Mouse (Mus musculus) heart, embryonic 16.5 days (tissue): ENCODE data around the gene Tmbim1. TPM values are rescaled to one million over a fixed set of nuclear protein-coding genes. Genes with fewer than 3 reads are reported as not detected.
A peak's percentile ranks its signal among the peaks of the same experiment; 100 is the strongest.

Experiments used
- ATAC-seq: fragments of 200-750 bp; cut with Nextera tagmentation; replicated peaks from 2 replicates; pipeline ENCODE4 v1.8.0; 2017; ENCODE audit warnings: moderate number of reproducible peaks; ENCODE audit not compliant: insufficient read depth, low FRiP score; ENCODE audit errors: extremely low read depth
- H3K27ac ChIP-seq: fragments of 300-500 bp; sonication (generic); 2 replicates; pipeline ENCODE4 v1.5.1; 2014; ENCODE audit warnings: mild to moderate bottlenecking, low read length, control low read depth, moderate library complexity
- H3K27me3 ChIP-seq: fragments of 300-500 bp; sonication (generic); 2 replicates; pipeline ENCODE4 v1.6.1; 2014; ENCODE audit warnings: low read length, mixed read lengths; ENCODE audit not compliant: control insufficient read depth, insufficient read depth
- H3K36me3 ChIP-seq: fragments of 300-500 bp; sonication (generic); 2 replicates; pipeline ENCODE4 v1.6.1; 2014; ENCODE audit not compliant: control insufficient read depth, insufficient read depth
- H3K4me1 ChIP-seq: fragments of 300-500 bp; sonication (generic); 2 replicates; pipeline ENCODE4 v1.6.1; 2014; ENCODE audit warnings: low read length, mixed read lengths; ENCODE audit not compliant: control insufficient read depth, insufficient read depth
- H3K4me2 ChIP-seq: fragments of 300-500 bp; sonication (generic); 2 replicates; pipeline ENCODE4 v1.6.1; 2014; ENCODE audit warnings: low read depth, mild to moderate bottlenecking, control low read depth, low read length
- H3K4me3 ChIP-seq: fragments of 300-500 bp; sonication (generic); 2 replicates; pipeline ENCODE4 v1.5.1; 2014; ENCODE audit warnings: mild to moderate bottlenecking, control low read depth, low read length
- H3K9ac ChIP-seq: fragments of 300-500 bp; sonication (generic); 2 replicates; pipeline ENCODE4 v1.6.1; 2014; ENCODE audit warnings: low read length, control low read depth
- H3K9me3 ChIP-seq: fragments of 300-500 bp; sonication (generic); replicated peaks from 2 replicates; pipeline ENCODE4 v1.6.1; 2016; ENCODE audit warnings: low read length; ENCODE audit not compliant: control insufficient read depth
- WGBS: fragments of 180-500 bp; shearing (Covaris S2); extraction: QIAGEN DNeasy Blood & Tissue Kit; methylation state at CpG from one replicate; pipeline ENCODE4 v1.1.7; 2014; 5-methylcytosine and 5-hydroxymethylcytosine counted together
- polyA plus RNA-seq: library from polyadenylated mRNA; unstranded; fragments of >200 nt; fragmentation: Nextera tagmentation; extraction: Ambion mirVana; gene quantifications from 2 replicates; pipeline ENCODE4 v1.2.1, GENCODE M21; 2015

Gene Tmbim1
- polyA plus RNA-seq, 1 experiment from 2014 or later = 51.4 TPM

DNA sequence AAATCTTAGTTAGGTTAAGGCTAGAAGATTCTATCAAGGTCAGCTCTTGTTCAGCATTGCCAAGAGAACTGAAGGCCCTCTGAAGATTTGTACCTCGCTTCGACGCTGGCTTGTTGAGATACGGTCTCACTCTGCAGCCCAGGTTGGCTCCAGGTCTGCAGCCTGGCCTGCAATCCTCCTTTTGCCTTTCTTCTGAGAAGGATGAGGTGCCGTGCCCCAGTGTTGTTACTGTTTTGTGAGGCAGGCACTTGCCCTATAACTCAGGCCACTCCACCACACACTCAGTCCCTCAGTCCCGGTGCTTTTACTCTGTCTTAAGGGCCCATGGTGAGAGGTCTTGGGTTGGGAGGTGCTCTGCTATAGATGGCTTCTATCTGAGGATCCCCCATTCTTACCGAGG lies 3.2 kb downstream of the Tmbim1 start:
- H3K4me1 ChIP-seq = peaks cover 60% of the 10 kb centered on the region
- ATAC-seq = no peak
- H3K9me3 ChIP-seq = no peaks in the 10 kb centered on the region
- H3K4me2 ChIP-seq = peak overlapping the region; percentile 83
- peak overlapping the region; percentile 56 for H3K9ac ChIP-seq
- H3K36me3 ChIP-seq = no peaks in the 10 kb centered on the region
- H3K4me3 ChIP-seq = no peak overlapping the region
- no peaks in the 10 kb centered on the region for H3K27me3 ChIP-seq
- no peak overlapping the region for H3K27ac ChIP-seq
- WGBS = 85% methylated on average over 7 of the region's 7 CpGs

DNA sequence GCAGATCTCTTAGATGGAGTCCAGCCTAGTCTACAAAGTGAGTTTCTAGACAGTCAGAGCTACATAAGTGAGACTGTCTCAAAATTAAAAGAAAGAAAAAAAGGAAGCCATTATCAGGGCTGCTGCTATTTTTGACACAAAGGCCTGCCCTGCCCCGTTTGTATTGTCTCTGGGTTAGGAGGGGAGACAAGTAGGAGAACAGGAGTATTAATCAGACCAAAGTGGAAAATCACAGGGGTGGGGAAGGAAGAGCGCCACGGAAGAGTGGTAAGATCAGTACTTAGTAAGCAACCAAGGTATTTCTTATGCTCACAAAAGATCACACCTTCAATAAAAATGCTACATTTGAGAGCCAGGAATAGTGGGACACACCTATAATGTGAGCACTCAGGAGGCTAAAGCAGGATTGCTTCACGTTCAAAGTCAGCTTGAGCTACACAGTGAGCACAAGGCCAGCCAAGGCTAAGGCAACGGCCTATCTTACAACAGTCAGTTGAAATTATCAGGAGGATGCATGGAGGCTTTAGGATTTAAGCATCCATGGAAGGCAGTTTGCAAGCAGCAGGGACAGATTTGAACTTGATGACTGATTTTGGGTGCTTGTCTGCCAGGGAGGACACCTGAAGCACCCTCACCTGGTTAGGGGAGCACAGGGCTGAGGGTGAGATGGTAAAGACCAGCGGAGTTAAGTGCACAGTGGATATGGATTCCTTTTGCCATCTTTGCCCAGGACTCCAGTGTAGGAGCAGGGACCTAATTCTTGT lies 4.9 kb downstream of the Tmbim1 start:
- ATAC-seq = no peak
- Histone ChIP-seq H3K9ac (peak overlapping the region; percentile 50), H3K36me3 (no peaks in the 10 kb centered on the region), H3K9me3 (no peaks in the 10 kb centered on the region), H3K27ac (peak overlapping the region; percentile 75), H3K4me1 (peaks cover 77% of the 10 kb centered on the region), H3K4me2 (peak overlapping the region; percentile 27), H3K27me3 (no peaks in the 10 kb centered on the region), H3K4me3 (no peak overlapping the region)
- WGBS = 47% methylated on average over 6 of the region's 6 CpGs

GRCm38 (mm10) chr1:74298996-74299395 lies 6.4 kb downstream of the Tmbim1 start:
- Histone ChIP-seq H3K9ac (peak overlapping the region; percentile 56), H3K36me3 (no peaks in the 10 kb centered on the region), H3K4me3 (no peak overlapping the region), H3K27ac (peak overlapping the region; percentile 84), H3K9me3 (no peaks in the 10 kb centered on the region), H3K27me3 (no peaks in the 10 kb centered on the region), H3K4me1 (peaks cover 85% of the 10 kb centered on the region), H3K4me2 (peak overlapping the region; percentile 7; the same call in 1 of the 2 replicates)
- WGBS = 33% methylated on average over 5 of the region's 5 CpGs
- ATAC-seq = no peak

- Histone ChIP-seq H3K4me2 (no peak overlapping the region), H3K36me3 (no peaks in the 10 kb centered on the region), H3K27me3 (no peaks in the 10 kb centered on the region), H3K4me1 (peaks cover 91% of the 10 kb centered on the region), H3K4me3 (no peak overlapping the region), H3K27ac (peak overlapping the region; percentile 99), H3K9me3 (no peaks in the 10 kb centered on the region), H3K9ac (peak overlapping the region; percentile 39)
- WGBS = 73% methylated on average over 5 of the region's 5 CpGs
- ATAC-seq = no peak
Observed at GRCm38 (mm10) chr1:74298157-74298750, 7.2 kb downstream of the Tmbim1 start.

- no peak for ATAC-seq
- Histone ChIP-seq H3K4me2 (peak overlapping the region; percentile 67; the same call in 1 of the 2 replicates), H3K4me3 (no peak overlapping the region), H3K27me3 (no peaks in the 10 kb centered on the region), H3K4me1 (peaks cover 88% of the 10 kb centered on the region), H3K9me3 (no peaks in the 10 kb centered on the region), H3K36me3 (0 out of 2 replicates have a peak, but pooled peaks cover 4% of the 10 kb centered on the region), H3K9ac (peak overlapping the region; percentile 69; the same call in 1 of the 2 replicates), H3K27ac (peak overlapping the region; percentile 99)
- WGBS = 37% methylated on average over 3 of the region's 3 CpGs
Observed at GRCm38 (mm10) chr1:74297269-74297668, 8.2 kb downstream of the Tmbim1 start.

DNA sequence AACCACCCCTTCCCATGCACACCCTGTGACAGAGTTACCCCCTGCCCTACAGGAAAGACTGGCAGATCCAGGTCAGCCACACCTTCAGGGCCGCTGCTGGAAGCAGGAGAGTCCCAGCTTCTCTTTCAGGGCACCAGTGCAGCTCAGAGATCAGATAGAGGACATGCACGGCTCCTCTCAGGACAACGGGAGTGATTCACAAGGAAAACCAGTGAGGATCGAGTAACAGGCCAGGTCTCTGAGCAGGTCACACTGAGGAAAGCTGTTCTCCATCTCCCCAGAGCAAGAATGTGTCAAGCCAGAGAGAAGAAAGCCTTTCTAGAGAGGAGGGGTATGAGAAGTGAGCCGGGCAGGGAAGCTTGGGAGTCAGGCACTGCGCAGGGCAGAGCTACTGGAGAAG lies 8.9 kb downstream of the Tmbim1 start:
- ATAC-seq = no peak
- Histone ChIP-seq H3K36me3 (peaks cover 10% of the 10 kb centered on the region; the same call in 1 of the 2 replicates), H3K27me3 (no peaks in the 10 kb centered on the region), H3K4me1 (peaks cover 85% of the 10 kb centered on the region), H3K4me3 (peak overlapping the region; percentile 39), H3K27ac (peak overlapping the region; percentile 99), H3K9me3 (no peaks in the 10 kb centered on the region), H3K4me2 (peak overlapping the region; percentile 67), H3K9ac (peak overlapping the region; percentile 69)
- 22% methylated on average over 6 of the region's 6 CpGs for WGBS

DNA sequence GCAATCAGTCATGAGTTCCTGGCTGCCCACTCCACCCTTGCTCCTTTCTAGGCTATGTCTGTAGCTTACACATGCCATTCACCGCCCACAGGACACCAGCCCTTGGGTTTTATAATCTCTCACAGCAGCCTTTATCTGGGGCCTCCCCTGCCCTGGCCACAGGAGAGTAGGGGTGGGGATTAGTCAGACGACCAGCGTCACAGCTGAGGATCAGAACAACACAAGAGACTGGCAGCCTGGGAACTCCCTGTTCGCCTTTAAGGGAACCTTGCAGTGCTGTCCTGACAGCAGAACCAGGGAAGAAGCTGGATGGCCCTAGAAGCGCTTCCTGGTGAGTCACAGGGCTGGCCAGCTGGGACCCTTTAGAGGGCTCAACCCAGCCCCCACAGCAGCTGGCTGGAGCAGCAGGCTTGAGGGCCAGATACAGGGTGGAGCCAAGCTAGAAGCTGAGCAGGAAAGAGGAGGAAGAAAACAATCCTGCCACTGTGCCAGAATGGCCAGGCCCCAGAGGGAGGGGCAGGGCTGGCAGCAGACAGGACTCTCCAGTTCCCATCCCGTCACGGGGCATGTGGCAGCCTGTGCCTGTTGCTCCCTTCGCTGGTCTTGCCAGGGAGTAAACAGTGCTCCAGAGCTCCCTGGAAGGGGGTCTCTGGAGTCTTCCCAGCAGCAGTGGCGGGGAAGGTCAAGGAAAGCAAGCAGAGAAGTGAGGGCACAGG lies 9.8 kb downstream of the Tmbim1 start:
- H3K4me2 ChIP-seq = peak overlapping the region; percentile 67
- peak overlapping the region; percentile 69 for H3K9ac ChIP-seq
- 6% methylated on average over 9 of the region's 9 CpGs for WGBS
- H3K27ac ChIP-seq = peak overlapping the region; percentile 99
- ATAC-seq = peak; percentile 84
- H3K4me3 ChIP-seq = peak overlapping the region; percentile 39
- no peaks in the 10 kb centered on the region for H3K27me3 ChIP-seq
- H3K36me3 ChIP-seq = peaks cover 13% of the 10 kb centered on the region; the same call in 1 of the 2 replicates
- no peaks in the 10 kb centered on the region for H3K9me3 ChIP-seq
- peaks cover 89% of the 10 kb centered on the region for H3K4me1 ChIP-seq

- peak overlapping the region; percentile 69 for H3K9ac ChIP-seq
- ATAC-seq = no peak
- no peaks in the 10 kb centered on the region for H3K9me3 ChIP-seq
- H3K4me1 ChIP-seq = peaks cover 90% of the 10 kb centered on the region
- H3K4me3 ChIP-seq = peak overlapping the region; percentile 15; the same call in 1 of the 2 replicates
- H3K27ac ChIP-seq = peak overlapping the region; percentile 99
- 71% methylated on average over 6 of the region's 6 CpGs for WGBS
- peak overlapping the region; percentile 67 for H3K4me2 ChIP-seq
- no peaks in the 10 kb centered on the region for H3K27me3 ChIP-seq
- peaks cover 13% of the 10 kb centered on the region; the same call in 1 of the 2 replicates for H3K36me3 ChIP-seq
Observed at GRCm38 (mm10) chr1:74294733-74295455, 10.5 kb downstream of the Tmbim1 start.
